Mouse (Mus musculus) left cerebral cortex, adult 2 months (tissue): ENCODE data around the gene Creb3l1. TPM values are rescaled to one million over a fixed set of nuclear protein-coding genes. Genes with fewer than 3 reads are reported as not detected.

Experiments used
- DNase-seq, 2 experiments: peaks; one replicate each; pipeline ENCODE4 v3.0.0; 2021 to 2022; ENCODE audit warnings: low spot score in 2 of 2, mixed read lengths in 1 of 2; ENCODE audit errors: extremely low spot score in 1 of 2
- H3K27ac ChIP-seq: fragments of 200-600 bp; 2 replicates; pipeline ENCODE4 v1.8.1; 2022
- H3K4me3 ChIP-seq: fragments of 200-600 bp; 2 replicates; pipeline ENCODE4 v1.8.1; 2022
- CTCF ChIP-seq: fragments of 200-600 bp; IDR thresholded peaks from 2 replicates; pipeline ENCODE4 v1.8.1; 2022; ENCODE audit warnings: antibody characterized with exemption, mild to moderate bottlenecking, moderate library complexity
- intact Hi-C: fragments of 180-260 bp; cut with DNase I; formaldehyde crosslinking; loops from one replicate; pipeline ENCODE4 v1.15.1; 2025
- total RNA-seq, 2 experiments: library from RNA; stranded (reverse); gene quantifications; 2 replicates each; pipeline ENCODE4 v1.2.3; 2021

Creb3l1 gene
- total RNA-seq, 2 experiments from 2014 or later, result 2.3 TPM

- DNase-seq, result peak; percentile 58 to 64
- H3K27ac ChIP-seq, result peak overlapping the region; percentile 89
- TF ChIP-seq CTCF, result no peak
- intact Hi-C loops, result no loop called here
- peak overlapping the region; percentile 11; the same call in 1 of the 2 replicates for H3K4me3 ChIP-seq
These were observed 52.8 kb downstream of the Creb3l1 start for GRCm38 (mm10) chr2:91971231-91972097.

GRCm38 (mm10) chr2:91967962-91968361, 56.3 kb downstream of the Creb3l1 start:
- DNase-seq, result no peak
- intact Hi-C loops, result no loop called here
- Histone ChIP-seq H3K4me3 (no peak overlapping the region), H3K27ac (peak overlapping the region; percentile 13)
- no peak for TF ChIP-seq CTCF

GRCm38 (mm10) chr2:91966367-91966766, 57.9 kb downstream of the Creb3l1 start:
- H3K4me3 ChIP-seq, result no peak overlapping the region
- intact Hi-C loops, result no loop called here
- H3K27ac ChIP-seq, result no peak overlapping the region
- no peak for TF ChIP-seq CTCF
- peak in 1 of 2 experiments; percentile 6 for DNase-seq

- Histone ChIP-seq H3K4me3 (0 out of 2 replicates have a peak overlapping the region, but pooled peaks have one; percentile 16), H3K27ac (peak overlapping the region; percentile 55; the same call in 1 of the 2 replicates)
- intact Hi-C loops, result no loop called here
- no peak for TF ChIP-seq CTCF
- DNase-seq, result no peak
These were observed 58.9 kb downstream of the Creb3l1 start for GRCm38 (mm10) chr2:91965417-91965816.

- no peak for TF ChIP-seq CTCF
- intact Hi-C loops, result no loop called here
- no peak for DNase-seq
- Histone ChIP-seq H3K4me3 (no peak overlapping the region), H3K27ac (peak overlapping the region; percentile 9; the same call in 1 of the 2 replicates)
These were observed 59.6 kb downstream of the Creb3l1 start for GRCm38 (mm10) chr2:91964610-91965204.

- peak; percentile 94 to 98 for DNase-seq
- intact Hi-C loops, result loop anchor here (2.0 kb wide), 1 partner anchor 19 kb away; the partner anchor contains the start of gene Gm9821
- peak; percentile 90 for TF ChIP-seq CTCF
- Histone ChIP-seq H3K27ac (peak overlapping the region; percentile 86), H3K4me3 (peak overlapping the region; percentile 84)
These were observed 60.8 kb downstream of the Creb3l1 start for GRCm38 (mm10) chr2:91963443-91963932.

GRCm38 (mm10) chr2:91962864-91963401, 61.4 kb downstream of the Creb3l1 start:
- peak overlapping the region; percentile 86 for H3K27ac ChIP-seq
- DNase-seq, result no peak
- intact Hi-C loops, result loop anchor here (2.0 kb wide), 1 partner anchor 18 kb away; the partner anchor contains the start of gene Gm9821
- H3K4me3 ChIP-seq, result peak overlapping the region; percentile 84
- no peak for TF ChIP-seq CTCF

GRCm38 (mm10) chr2:91961901-91962761, 62.2 kb downstream of the Creb3l1 start:
- no peak for TF ChIP-seq CTCF
- peak overlapping the region; percentile 86 for H3K27ac ChIP-seq
- peak overlapping the region; percentile 84 for H3K4me3 ChIP-seq
- intact Hi-C loops, result loop anchor here (2.0 kb wide), 1 partner anchor 17 kb away; the partner anchor contains the start of gene Gm9821
- DNase-seq, result no peak

- intact Hi-C loops, result no loop called here
- no peak for DNase-seq
- peak overlapping the region; percentile 19 for H3K4me3 ChIP-seq
- peak overlapping the region; percentile 89 for H3K27ac ChIP-seq
- no peak for TF ChIP-seq CTCF
These were observed 63.8 kb downstream of the Creb3l1 start for GRCm38 (mm10) chr2:91960459-91960858.

- no peak for TF ChIP-seq CTCF
- peak overlapping the region; percentile 26 for H3K4me3 ChIP-seq
These were observed 64.5 kb downstream of the Creb3l1 start for GRCm38 (mm10) chr2:91959544-91960410.

More at GRCm38 (mm10) chr2:91959544-91960410, 64.5 kb downstream of the Creb3l1 start:
- DNase-seq, result no peak
- peak overlapping the region; percentile 89 for H3K27ac ChIP-seq
- intact Hi-C loops, result no loop called here
